Mouse (Mus musculus) lung, embryonic 16.5 days (tissue): ENCODE measurements around the gene Gm8439. TPM values are rescaled to one million over a fixed set of nuclear protein-coding genes. Genes with fewer than 3 reads are reported as not detected.
"Not testable (repeated sequence)": the region's sequence is repeated elsewhere in the genome, so short reads cannot be mapped to it uniquely, and the experiment has no call there.

ENCODE experiments used
- ATAC-seq: fragments of 200-750 bp; cut with Nextera tagmentation; 2 replicates; pipeline ENCODE4 v1.8.0; 2017; ENCODE audit warnings: low read depth, mild to moderate bottlenecking, moderate library complexity
- H3K27ac ChIP-seq: fragments of 300-500 bp; sonication (generic); 2 replicates; pipeline ENCODE4 v1.5.1; 2014; ENCODE audit warnings: mild to moderate bottlenecking, control low read depth, low read length
- H3K27me3 ChIP-seq: fragments of 300-500 bp; sonication (generic); 2 replicates; pipeline ENCODE4 v1.6.1; 2014; ENCODE audit warnings: low read depth, low read length, mixed read lengths; ENCODE audit not compliant: control insufficient read depth, insufficient read depth
- H3K36me3 ChIP-seq: fragments of 300-500 bp; sonication (generic); 2 replicates; pipeline ENCODE4 v1.6.1; 2014; ENCODE audit warnings: low read length; ENCODE audit not compliant: control insufficient read depth, insufficient read depth
- H3K4me1 ChIP-seq: fragments of 300-500 bp; sonication (generic); replicated peaks from 2 replicates; pipeline ENCODE4 v1.6.1; 2014; ENCODE audit warnings: low read length, mixed read lengths; ENCODE audit not compliant: control insufficient read depth, insufficient read depth
- H3K4me2 ChIP-seq: fragments of 300-500 bp; sonication (generic); 2 replicates; pipeline ENCODE4 v1.6.1; 2014; ENCODE audit warnings: low read depth, low read length, control low read depth
- H3K4me3 ChIP-seq: fragments of 300-500 bp; sonication (generic); 2 replicates; pipeline ENCODE4 v1.5.1; 2014; ENCODE audit warnings: mild to moderate bottlenecking, low read length, control low read depth
- H3K9ac ChIP-seq: fragments of 300-500 bp; sonication (generic); 2 replicates; pipeline ENCODE4 v1.6.1; 2014; ENCODE audit warnings: low read length, control low read depth
- H3K9me3 ChIP-seq: fragments of 300-500 bp; sonication (generic); 2 replicates; pipeline ENCODE4 v1.6.1; 2016; ENCODE audit warnings: low read length; ENCODE audit not compliant: control insufficient read depth
- WGBS: fragments of 180-500 bp; shearing (Covaris S2); extraction: QIAGEN DNeasy Blood & Tissue Kit; methylation state at CpG from one replicate; pipeline ENCODE4 v1.1.7; 2014; 5-methylcytosine and 5-hydroxymethylcytosine counted together
- polyA plus RNA-seq: library from polyadenylated mRNA; unstranded; fragments of >200 nt; fragmentation: Nextera tagmentation; extraction: Ambion mirVana; gene quantifications from 2 replicates; pipeline ENCODE4 v1.2.1, GENCODE M21; 2015

The Gm8439 gene
- polyA plus RNA-seq, 1 experiment from 2014 or later, result not detected

DNA sequence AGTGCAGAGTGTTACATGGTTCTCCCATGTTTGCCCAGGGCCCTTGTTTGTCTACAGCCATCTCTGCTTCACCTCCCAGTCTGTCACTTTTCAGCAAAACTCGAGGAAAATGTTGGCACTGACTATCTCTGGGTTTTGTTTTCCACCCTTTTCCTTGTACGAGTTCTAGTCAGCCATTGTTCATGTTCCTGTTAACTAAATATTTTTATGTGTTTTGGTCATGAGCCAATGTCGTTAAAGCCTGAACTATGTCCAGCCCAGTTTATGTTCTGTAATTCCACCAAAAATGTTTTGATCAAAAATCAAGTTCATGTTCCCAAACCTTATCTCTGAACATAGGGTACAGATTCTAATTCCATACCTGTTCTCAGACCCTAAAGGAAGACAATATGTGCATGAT, 16.9 kb upstream of the Gm8439 start:
- H3K27ac ChIP-seq, result peak overlapping the region; percentile 98
- no peaks in the 10 kb centered on the region for H3K36me3 ChIP-seq
- no peak overlapping the region for H3K4me3 ChIP-seq
- H3K4me2 ChIP-seq, result peak overlapping the region; percentile 92; the same call in 1 of the 2 replicates
- peaks cover 29% of the 10 kb centered on the region for H3K4me1 ChIP-seq
- no peaks in the 10 kb centered on the region for H3K27me3 ChIP-seq
- ATAC-seq, result no peak
- H3K9ac ChIP-seq, result peak overlapping the region; percentile 17; the same call in 1 of the 2 replicates
- WGBS, result 16% methylated on average over 3 of the region's 3 CpGs
- H3K9me3 ChIP-seq, result no peaks in the 10 kb centered on the region

DNA sequence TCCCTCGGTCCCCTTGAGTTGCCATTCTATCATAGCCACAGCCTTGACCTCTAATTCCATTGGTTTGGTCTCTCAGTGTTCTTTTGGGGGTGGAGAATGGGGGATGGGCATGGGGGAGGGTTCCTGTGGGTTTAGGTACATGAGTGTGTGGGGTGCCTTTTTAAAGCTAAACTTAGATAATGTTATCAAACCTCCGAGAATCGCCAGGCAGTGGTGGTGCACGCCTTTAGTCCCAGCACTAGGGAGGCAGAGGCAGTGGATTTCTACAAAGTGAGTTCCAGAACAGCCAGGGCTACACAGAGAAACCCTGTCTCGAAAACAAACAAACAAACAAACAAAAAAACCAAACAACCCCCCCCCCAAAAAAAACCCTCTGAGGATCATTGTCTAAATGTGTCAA, 7.7 kb upstream of the Gm8439 start:
- Histone ChIP-seq H3K4me2 (no peak overlapping the region), H3K36me3 (no peaks in the 10 kb centered on the region), H3K27ac (no peak overlapping the region), H3K27me3 (no peaks in the 10 kb centered on the region), H3K9ac (no peak overlapping the region), H3K4me1 (no peaks in the 10 kb centered on the region), H3K9me3 (no peaks in the 10 kb centered on the region), H3K4me3 (no peak overlapping the region)
- 59% methylated on average over 5 of the region's 5 CpGs for WGBS
- no peak for ATAC-seq

DNA sequence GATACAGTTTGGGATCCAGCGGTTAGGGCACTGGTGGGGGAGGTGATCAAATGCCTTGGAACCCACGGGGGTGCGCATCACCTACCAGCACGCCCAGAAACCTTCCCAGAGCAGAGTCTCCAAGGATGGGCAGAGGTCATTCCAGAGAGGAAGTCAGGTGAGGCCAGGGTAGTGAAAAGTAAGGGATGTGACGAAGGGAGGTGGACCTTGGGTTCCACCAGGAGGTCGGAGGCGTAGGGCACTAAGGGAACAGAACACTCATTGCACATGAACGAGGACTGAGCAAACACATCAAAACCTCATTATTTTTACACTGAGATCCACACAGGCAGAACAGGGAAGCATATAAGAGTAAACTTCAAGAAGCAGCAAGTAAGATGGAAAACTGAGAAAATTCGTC, 6.8 kb upstream of the Gm8439 start:
- no peaks in the 10 kb centered on the region for H3K9me3 ChIP-seq
- WGBS, result 76% methylated on average over 9 of the region's 9 CpGs
- ATAC-seq, result no peak
- H3K9ac ChIP-seq, result no peak overlapping the region
- no peaks in the 10 kb centered on the region for H3K4me1 ChIP-seq
- no peak overlapping the region for H3K4me3 ChIP-seq
- H3K36me3 ChIP-seq, result no peaks in the 10 kb centered on the region
- no peak overlapping the region for H3K27ac ChIP-seq
- H3K4me2 ChIP-seq, result no peak overlapping the region
- no peaks in the 10 kb centered on the region for H3K27me3 ChIP-seq

DNA sequence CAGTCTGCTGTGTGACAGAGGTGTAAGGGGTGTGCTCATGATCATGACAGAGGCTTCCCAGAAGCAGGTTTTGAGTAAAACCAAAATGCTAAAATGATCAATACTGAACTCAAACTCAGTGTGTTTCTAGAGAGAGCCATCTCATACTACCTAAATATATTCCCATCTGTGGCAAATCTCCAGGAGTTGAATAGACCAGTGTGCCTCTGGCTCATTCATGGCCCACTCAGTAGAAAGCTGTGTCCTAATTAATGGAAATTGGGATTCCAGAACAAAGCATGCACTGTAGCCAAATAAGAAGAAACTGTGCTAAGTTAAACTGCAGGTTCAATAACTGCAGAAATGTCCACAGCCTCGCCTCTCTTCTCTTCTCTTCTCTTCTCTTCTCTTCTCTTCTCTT, 1.6 kb upstream of the Gm8439 start:
- no peak overlapping the region for H3K27ac ChIP-seq
- peaks cover 8% of the 10 kb centered on the region for H3K4me1 ChIP-seq
- H3K4me3 ChIP-seq, result no peak overlapping the region
- H3K27me3 ChIP-seq, result no peaks in the 10 kb centered on the region
- ATAC-seq, result no peak
- no peak overlapping the region for H3K9ac ChIP-seq
- no peaks in the 10 kb centered on the region for H3K36me3 ChIP-seq
- no peak overlapping the region for H3K4me2 ChIP-seq
- no peaks in the 10 kb centered on the region for H3K9me3 ChIP-seq
- WGBS, result 65% methylated on average over 1 of the region's 1 CpGs

DNA sequence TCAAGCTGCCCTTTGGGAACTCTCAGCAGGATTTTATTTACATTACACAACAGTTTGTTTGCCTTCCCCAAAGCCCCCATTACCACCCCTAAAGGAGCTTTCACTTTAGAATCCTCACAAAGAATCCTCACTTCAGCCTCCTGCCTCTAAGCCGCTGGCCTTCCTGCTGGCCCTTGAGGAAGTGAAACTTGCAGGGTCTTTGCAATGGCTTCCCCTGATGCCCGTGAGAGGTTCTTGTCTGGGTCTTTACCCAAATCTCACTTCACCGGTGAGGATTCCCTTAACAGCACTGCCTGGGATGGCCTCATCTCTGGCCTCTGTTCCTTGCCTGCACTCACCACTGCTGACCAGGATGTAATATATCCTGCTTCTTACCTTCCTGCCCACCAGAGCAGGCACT, 525 bp downstream of the Gm8439 start:
- no peaks in the 10 kb centered on the region for H3K9me3 ChIP-seq
- no peak overlapping the region for H3K4me3 ChIP-seq
- H3K27me3 ChIP-seq, result no peaks in the 10 kb centered on the region
- no peak overlapping the region for H3K4me2 ChIP-seq
- peak overlapping the region; percentile 24; the same call in 1 of the 2 replicates for H3K27ac ChIP-seq
- H3K36me3 ChIP-seq, result no peaks in the 10 kb centered on the region
- ATAC-seq, result no peak
- 22% methylated on average over 3 of the region's 3 CpGs for WGBS
- H3K4me1 ChIP-seq, result peaks cover 8% of the 10 kb centered on the region
- peak overlapping the region; percentile 27; the same call in 1 of the 2 replicates for H3K9ac ChIP-seq

DNA sequence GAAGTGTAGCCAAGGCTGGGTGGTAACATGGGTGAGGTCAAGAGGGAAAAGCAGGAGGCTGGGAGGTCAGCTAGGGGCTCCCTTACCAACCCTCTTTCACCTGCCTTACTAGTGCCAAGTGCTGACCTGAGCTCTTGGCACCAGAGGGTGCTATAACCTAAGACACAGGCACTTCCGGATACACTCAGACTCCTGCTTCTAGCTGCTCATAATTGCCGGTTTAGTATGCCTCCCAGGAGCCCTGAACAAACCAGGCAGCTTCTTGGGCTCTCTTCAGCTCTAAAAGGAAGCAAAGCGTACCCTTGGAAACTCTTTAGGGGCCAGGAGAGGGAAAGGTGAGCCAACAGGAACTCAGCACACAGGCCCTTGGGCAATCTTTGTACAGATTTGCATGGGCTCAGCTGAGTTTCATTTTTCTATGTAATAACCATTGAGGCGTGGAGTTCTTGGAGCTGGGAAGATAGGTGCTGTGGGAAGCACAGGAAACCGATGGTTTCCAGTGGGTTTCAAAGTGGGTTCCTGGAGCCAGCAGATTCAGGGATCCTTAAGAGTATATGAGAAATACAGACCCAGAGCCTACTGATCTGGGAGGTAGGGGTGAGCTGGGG, 1.4 kb downstream of the Gm8439 start:
- H3K27ac ChIP-seq, result 0 out of 2 replicates have a peak overlapping the region, but pooled peaks have one; percentile 29
- H3K27me3 ChIP-seq, result no peaks in the 10 kb centered on the region
- H3K4me3 ChIP-seq, result no peak overlapping the region
- peak; percentile 93 for ATAC-seq
- H3K9me3 ChIP-seq, result no peaks in the 10 kb centered on the region
- H3K9ac ChIP-seq, result no peak overlapping the region
- peaks cover 8% of the 10 kb centered on the region for H3K4me1 ChIP-seq
- WGBS, result 29% methylated on average over 5 of the region's 5 CpGs
- no peaks in the 10 kb centered on the region for H3K36me3 ChIP-seq
- H3K4me2 ChIP-seq, result no peak overlapping the region

DNA sequence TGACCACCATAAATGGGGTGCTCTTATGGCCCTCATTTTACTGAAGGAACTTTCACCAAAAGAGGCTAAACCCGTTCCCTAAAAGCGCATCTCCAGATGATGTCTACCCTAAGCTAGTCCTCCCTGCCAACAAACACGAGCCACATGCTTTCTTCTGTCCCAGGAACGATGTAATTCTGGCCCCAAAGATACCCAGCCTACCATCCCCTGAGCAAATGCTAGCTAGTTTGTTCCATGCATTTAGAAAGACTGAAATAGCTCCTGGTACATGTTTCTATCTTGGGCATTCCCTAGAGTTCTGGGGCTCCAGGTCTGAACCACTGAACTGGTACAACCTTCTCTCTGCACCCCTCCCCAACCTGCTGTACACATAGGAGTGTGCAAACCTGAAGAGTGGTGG, 2.4 kb downstream of the Gm8439 start:
- H3K36me3 ChIP-seq, result no peaks in the 10 kb centered on the region
- ATAC-seq, result no peak

DNA sequence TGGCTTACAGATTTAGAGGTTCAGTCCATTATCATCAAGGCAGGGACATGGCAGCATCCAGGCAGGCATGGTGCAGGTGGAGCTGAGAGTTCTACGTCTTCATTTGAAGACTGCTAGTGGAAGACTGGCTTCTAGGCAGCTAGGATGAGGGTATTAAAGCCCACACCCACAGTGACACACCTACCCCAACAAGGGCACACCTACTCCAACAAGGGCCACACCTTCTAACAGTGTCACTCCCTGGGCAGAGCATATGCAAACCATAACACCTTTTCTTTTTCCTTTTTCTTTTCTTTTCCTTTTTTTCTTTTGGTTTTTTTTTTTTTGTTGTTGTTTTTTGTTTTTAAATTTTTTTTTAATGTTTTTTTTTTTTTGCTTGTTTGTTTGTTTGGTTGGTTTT, 7.7 kb downstream of the Gm8439 start:
- ATAC-seq, H3K9ac ChIP-seq, H3K9me3 ChIP-seq, H3K27ac ChIP-seq, H3K4me2 ChIP-seq, H3K36me3 ChIP-seq, H3K27me3 ChIP-seq, H3K4me1 ChIP-seq, H3K4me3 ChIP-seq: not testable (repeated sequence)
- WGBS, result 78% methylated on average over 1 of the region's 1 CpGs

More for the DNA sequence above, 2.4 kb downstream of the Gm8439 start:
- no peaks in the 10 kb centered on the region for H3K9me3 ChIP-seq
- peaks cover 8% of the 10 kb centered on the region for H3K4me1 ChIP-seq
- H3K27me3 ChIP-seq, result no peaks in the 10 kb centered on the region
- H3K4me2 ChIP-seq, result no peak overlapping the region
- no peak overlapping the region for H3K4me3 ChIP-seq
- 75% methylated on average over 4 of the region's 4 CpGs for WGBS
- no peak overlapping the region for H3K27ac ChIP-seq
- no peak overlapping the region for H3K9ac ChIP-seq

DNA sequence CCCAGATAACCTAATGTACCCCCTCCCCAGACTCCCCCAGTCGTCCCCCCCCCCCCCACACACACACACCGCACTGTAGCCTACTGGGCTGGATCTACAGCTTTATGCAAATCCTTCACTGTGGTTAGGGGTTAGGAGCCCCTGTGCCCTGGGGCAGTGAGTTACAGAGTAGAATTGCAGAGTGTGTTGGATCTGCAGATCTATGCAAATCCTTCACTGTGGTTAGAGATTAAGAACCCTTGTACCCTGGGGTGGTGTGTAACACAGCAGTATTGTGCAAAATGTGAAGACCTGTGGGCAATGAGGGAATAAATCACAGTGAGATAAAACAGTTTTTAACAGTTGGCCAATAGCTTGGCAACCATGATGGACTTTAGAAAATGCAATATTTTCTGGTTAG, 10.4 kb downstream of the Gm8439 start:
- Histone ChIP-seq H3K4me2 (no peak overlapping the region), H3K36me3 (no peaks in the 10 kb centered on the region), H3K9me3 (no peaks in the 10 kb centered on the region), H3K4me1 (no peaks in the 10 kb centered on the region), H3K4me3 (no peak overlapping the region), H3K27ac (no peak overlapping the region), H3K9ac (no peak overlapping the region), H3K27me3 (no peaks in the 10 kb centered on the region)
- 14% methylated on average over 2 of the region's 2 CpGs for WGBS
- no peak for ATAC-seq

DNA sequence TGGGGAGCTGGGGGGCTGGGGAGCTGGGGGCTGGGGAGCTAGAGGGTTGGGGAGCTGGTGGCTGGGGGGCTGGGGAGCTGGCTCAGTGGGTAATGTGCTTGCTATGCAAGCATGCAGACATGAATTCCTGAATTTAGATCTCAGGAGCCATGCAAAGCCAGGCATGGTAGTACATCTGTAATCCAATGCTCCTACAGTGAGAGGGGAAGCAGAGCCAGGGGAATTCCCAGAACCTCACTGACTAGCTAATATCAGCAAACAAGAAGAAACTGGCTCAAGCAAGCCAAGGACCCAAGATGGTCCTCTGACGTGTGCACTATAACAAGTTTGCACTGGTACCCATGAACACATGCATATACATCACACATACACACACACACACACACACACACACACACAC, 13.2 kb downstream of the Gm8439 start:
- no peaks in the 10 kb centered on the region for H3K4me1 ChIP-seq
- H3K27ac ChIP-seq, result no peak overlapping the region
- ATAC-seq, result no peak
- H3K9me3 ChIP-seq, result no peaks in the 10 kb centered on the region
- no peaks in the 10 kb centered on the region for H3K36me3 ChIP-seq
- no peak overlapping the region for H3K9ac ChIP-seq
- no peak overlapping the region for H3K4me2 ChIP-seq
- H3K27me3 ChIP-seq, result no peaks in the 10 kb centered on the region
- WGBS, result 71% methylated on average over 1 of the region's 1 CpGs
- H3K4me3 ChIP-seq, result no peak overlapping the region
